Mouse (Mus musculus): ENCODE results near the gene Gm11397. TPM values are rescaled to one million over a fixed set of nuclear protein-coding genes. Genes with fewer than 3 reads are reported as not detected.

The Gm11397 gene
- polyA plus RNA-seq (2012; rRNA removed) = not detected in 2 replicates

DNA sequence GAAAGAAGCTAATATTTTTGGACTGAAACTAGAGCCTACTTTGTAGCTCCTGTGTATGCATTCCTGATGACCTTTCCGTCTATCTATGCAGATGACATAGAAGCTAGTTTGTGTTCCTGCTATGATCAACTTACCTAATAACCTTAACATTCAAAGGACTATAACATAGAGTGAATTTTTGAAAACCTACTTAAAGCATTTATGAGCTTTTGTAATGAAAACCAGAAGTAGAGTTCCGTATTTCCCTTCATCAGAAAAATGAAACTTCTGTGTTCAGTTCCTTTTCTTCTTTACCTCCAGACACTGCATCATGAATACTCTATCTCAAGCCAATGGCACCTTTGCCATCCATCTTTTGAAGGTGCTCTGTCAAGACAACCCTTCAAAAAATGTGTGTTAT lies at the start of gene Gm11397:
Gene Gm11397, plus strand, starts transcription at position 301 of the 400 bp plus-strand sequence.

Other genes with a start within 250 kb of the Gm11397 start
- gene Serpinb9c, start 236.0 kb upstream of the Gm11397 start, polyA plus RNA-seq (2012; rRNA removed) = not detected in 2 replicates
- not detected in 2 replicates for gene Serpinb9d, start 202.8 kb upstream of the Gm11397 start, polyA plus RNA-seq (2012; rRNA removed)
- 0.02 and 0.04 TPM in 2 replicates for gene Serpinb9e, start 146.1 kb upstream of the Gm11397 start, polyA plus RNA-seq (2012; rRNA removed)
- gene Serpinb9f, start 71.7 kb upstream of the Gm11397 start, polyA plus RNA-seq (2012; rRNA removed) = not detected in 2 replicates
- gene Serpinb9g, start 89.0 kb downstream of the Gm11397 start, polyA plus RNA-seq (2012; rRNA removed) = not detected in 2 replicates